26 mouse cellular contexts compared by ENCODE assay signal in genomic region chr17:47803662-47804061, GRCm38 (mm10). TPM values are rescaled to one million over a fixed set of nuclear protein-coding genes. Genes with fewer than 3 reads are reported as not detected.
A peak's percentile ranks its signal among the peaks of the same experiment; 100 is the strongest.
DNase-seq lines count a peak whose midpoint lies in the region; ATAC-seq and TF ChIP-seq lines count a peak whose summit lies in the region.
"Had no signal": no experiment of that assay in that cellular context is flagged by ENCODE, and none has a peak within 500 bp of the region (broad histone marks: within the 10 kb centered on the region; RNA-seq: fewer than 3 reads in every experiment).

No protein-coding gene starts in this region.

- H3K27me3 ChIP-seq in heart, adult 2 months (ENCODE audit: control insufficient read depth, insufficient read depth, low read length), result no peaks in the 10 kb centered on the region
- no peaks in the 10 kb centered on the region for H3K27me3 ChIP-seq in heart, embryonic 11.5 days (ENCODE audit: control insufficient read depth, insufficient read depth, low read length)
- H3K27me3 ChIP-seq in lung, postnatal 0 days (replicated peaks; ENCODE audit: insufficient read depth, low read length), result no peaks in the 10 kb centered on the region
- H3K27me3 ChIP-seq in MEL (ENCODE audit: control insufficient read depth in 1 of 2, insufficient read depth in 2 of 2, low read length in 2 of 2), result peaks cover 2% of the 10 kb centered on the region in 2 experiments; a peak in 1 of 4 replicates
- no peaks in the 10 kb centered on the region for H3K27me3 ChIP-seq in stomach, postnatal 0 days (ENCODE audit: control insufficient read depth, insufficient read depth, low read length)
- H3K27me3 ChIP-seq in hindbrain, embryonic 13.5 days, result peaks cover 20% of the 10 kb centered on the region
- H3K27me3 ChIP-seq: CH12.LX; limb, embryonic 15.5 days; liver, embryonic 15.5 days had no signal

- no peak overlapping the region for H3K9ac ChIP-seq in heart, adult 2 months (ENCODE audit: low read depth, low read length)
- no peak overlapping the region for H3K9ac ChIP-seq in heart, embryonic 11.5 days (ENCODE audit: low read depth, low read length)
- no peak overlapping the region for H3K9ac ChIP-seq in lung, postnatal 0 days (replicated peaks; ENCODE audit: low read depth)
- H3K9ac ChIP-seq in MEL (ENCODE audit: control insufficient read depth, low read depth, low read length, poor library complexity, severe bottlenecking), result no peak overlapping the region
- no peak overlapping the region for H3K9ac ChIP-seq in stomach, postnatal 0 days (ENCODE audit: low read length)
- H3K9ac ChIP-seq in hindbrain, embryonic 13.5 days, result no peak overlapping the region
- H3K9ac ChIP-seq: hindbrain, embryonic 15.5 days; limb, embryonic 15.5 days; liver, embryonic 15.5 days; midbrain, embryonic 12.5 days had no signal

- TF ChIP-seq RAD21 in MEL (IDR thresholded peaks at IDR 0.05; ENCODE audit: low read depth, low read length), result no peak; the same call in 1 of the 2 replicates

- intact Hi-C loops in heart, adult 2 months (cut with DNase I), result no loop called here

- no peak for TF ChIP-seq POLR2A in heart, adult 2 months (IDR thresholded peaks at IDR 0.05; ENCODE audit: insufficient read depth, low read depth, low read length)
- no peak for TF ChIP-seq POLR2A in MEL (IDR thresholded peaks at IDR 0.05; ENCODE audit: control insufficient read depth in 1 of 2, insufficient read depth in 1 of 2, low read depth in 1 of 2, low read length in 2 of 2, poor library complexity in 1 of 2)

- H3K4me2 ChIP-seq in heart, embryonic 11.5 days, result no peak overlapping the region
- H3K4me2 ChIP-seq in lung, postnatal 0 days (replicated peaks; ENCODE audit: low read depth, low read length), result no peak overlapping the region
- no peak overlapping the region for H3K4me2 ChIP-seq in stomach, postnatal 0 days (replicated peaks; ENCODE audit: low read depth)
- no peak overlapping the region for H3K4me2 ChIP-seq in hindbrain, embryonic 13.5 days
- H3K4me2 ChIP-seq: hindbrain, embryonic 15.5 days; limb, embryonic 15.5 days; liver, embryonic 15.5 days; midbrain, embryonic 12.5 days had no signal

- H3K9me3 ChIP-seq in heart, embryonic 11.5 days (replicated peaks; ENCODE audit: control insufficient read depth, low read length), result no peaks in the 10 kb centered on the region
- H3K9me3 ChIP-seq in lung, postnatal 0 days (ENCODE audit: low read length), result no peaks in the 10 kb centered on the region
- H3K9me3 ChIP-seq in MEL (replicated peaks; ENCODE audit: insufficient read depth, low read length), result no peaks in the 10 kb centered on the region
- no peaks in the 10 kb centered on the region for H3K9me3 ChIP-seq in stomach, postnatal 0 days (ENCODE audit: control insufficient read depth, low read length)
- no peaks in the 10 kb centered on the region for H3K9me3 ChIP-seq in hindbrain, embryonic 13.5 days
- H3K9me3 ChIP-seq: hindbrain, embryonic 15.5 days; limb, embryonic 15.5 days; liver, embryonic 15.5 days; midbrain, embryonic 12.5 days had no signal

- TF ChIP-seq EP300 in heart, adult 2 months (IDR thresholded peaks at IDR 0.05; ENCODE audit: insufficient read depth, low read depth, low read length), result no peak
- no peak for TF ChIP-seq EP300 in lung, postnatal 0 days (IDR thresholded peaks at IDR 0.05)
- TF ChIP-seq EP300 in MEL (IDR thresholded peaks at IDR 0.05; ENCODE audit: low read depth in 1 of 2, low read length in 2 of 2), result no peak
- no peak for TF ChIP-seq EP300 in stomach, postnatal 0 days (optimal IDR thresholded peaks at IDR 0.05)

- no peak overlapping the region for H3K4me3 ChIP-seq in heart, adult 2 months
- no peak overlapping the region for H3K4me3 ChIP-seq in heart, embryonic 11.5 days (ENCODE audit: low read depth, low read length)
- H3K4me3 ChIP-seq in lung, postnatal 0 days (ENCODE audit: low read depth, low read length), result no peak overlapping the region
- no peak overlapping the region for H3K4me3 ChIP-seq in MEL (ENCODE audit: control insufficient read depth in 1 of 2, insufficient read depth in 1 of 2, low read depth in 2 of 2, low read length in 2 of 2)
- H3K4me3 ChIP-seq in stomach, postnatal 0 days (ENCODE audit: low read depth, low read length), result no peak overlapping the region
- no peak overlapping the region for H3K4me3 ChIP-seq in hindbrain, embryonic 13.5 days
- H3K4me3 ChIP-seq: hindbrain, embryonic 15.5 days; left cerebral cortex, adult 2 months; limb, embryonic 15.5 days; liver, embryonic 15.5 days; midbrain, embryonic 12.5 days had no signal

- H3K4me1 ChIP-seq in heart, adult 2 months (ENCODE audit: control insufficient read depth, insufficient read depth, low read length), result 0 out of 2 replicates have a peak, but pooled peaks cover 1% of the 10 kb centered on the region
- peaks cover 7% of the 10 kb centered on the region for H3K4me1 ChIP-seq in heart, embryonic 11.5 days (ENCODE audit: control insufficient read depth, insufficient read depth, low read length)
- no peaks in the 10 kb centered on the region for H3K4me1 ChIP-seq in lung, postnatal 0 days (ENCODE audit: insufficient read depth, low read depth, low read length)
- H3K4me1 ChIP-seq in MEL (ENCODE audit: control insufficient read depth in 1 of 2, insufficient read depth in 2 of 2, low read length in 2 of 2), result no peaks in the 10 kb centered on the region
- H3K4me1 ChIP-seq in stomach, postnatal 0 days (replicated peaks; ENCODE audit: control insufficient read depth, insufficient read depth), result peaks cover 4% of the 10 kb centered on the region; the same call in 1 of the 2 replicates
- H3K4me1 ChIP-seq in hindbrain, embryonic 13.5 days (replicated peaks), result peaks cover 17% of the 10 kb centered on the region
- H3K4me1 ChIP-seq: hindbrain, embryonic 15.5 days had no signal

- H3K36me3 ChIP-seq in heart, adult 2 months (ENCODE audit: control insufficient read depth, insufficient read depth, low read length), result no peaks in the 10 kb centered on the region
- no peaks in the 10 kb centered on the region for H3K36me3 ChIP-seq in heart, embryonic 11.5 days (ENCODE audit: control insufficient read depth, insufficient read depth, low read length)
- no peaks in the 10 kb centered on the region for H3K36me3 ChIP-seq in lung, postnatal 0 days (ENCODE audit: insufficient read depth, low read length)
- H3K36me3 ChIP-seq in MEL (ENCODE audit: control insufficient read depth in 1 of 2, insufficient read depth in 2 of 2, low read length in 2 of 2), result no peaks in the 10 kb centered on the region
- H3K36me3 ChIP-seq in stomach, postnatal 0 days (ENCODE audit: control insufficient read depth, insufficient read depth, low read length), result no peaks in the 10 kb centered on the region
- no peaks in the 10 kb centered on the region for H3K36me3 ChIP-seq in hindbrain, embryonic 13.5 days
- H3K36me3 ChIP-seq: hindbrain, embryonic 15.5 days; limb, embryonic 15.5 days; liver, embryonic 15.5 days; midbrain, embryonic 12.5 days had no signal

- no peak for DNase-seq in heart, adult 2 months
- no peak for DNase-seq in lung, postnatal 0 days (ENCODE audit: low spot score)
- DNase-seq in lung, postnatal 10 days, result no peak
- peak; percentile 55 for DNase-seq in MEL (ENCODE audit: low read depth, low spot score)
- DNase-seq in stomach, postnatal 0 days (ENCODE audit: low spot score), result no peak
- no peak for DNase-seq in layer of hippocampus, postnatal 25 days (ENCODE audit: extremely low spot score in 1 of 2, low spot score in 1 of 2)
- DNase-seq: adrenal gland, postnatal 14 days; B cell, adult 2 months; cerebellum, adult 9-11 months; heart, postnatal 4 days; kidney, adult 9 months; kidney, postnatal 36 days; layer of hippocampus, adult 9-11 months; lung, postnatal 14 days; right cerebral cortex, postnatal 14 days; thymus, postnatal 14 days had no signal

- TF ChIP-seq CTCF in heart, adult 2 months (IDR thresholded peaks at IDR 0.05), result 0 out of 2 replicates have a peak, but pooled peaks have one; percentile 13
- TF ChIP-seq CTCF in lung, postnatal 0 days (IDR thresholded peaks at IDR 0.05), result peak; percentile 22; the same call in 1 of the 2 replicates
- TF ChIP-seq CTCF in MEL (IDR thresholded peaks at IDR 0.05 in 2 of 3, conservative IDR thresholded peaks at IDR 0.05 in 1 of 3; ENCODE audit: control insufficient read depth in 1 of 3, insufficient read depth in 1 of 3, low read depth in 2 of 3, low read length in 3 of 3, poor library complexity in 1 of 3, severe bottlenecking in 1 of 3), result peak; percentile 23 to 29 (median 29); a peak in 5 of 6 replicates
- TF ChIP-seq CTCF in stomach, postnatal 0 days (IDR thresholded peaks at IDR 0.05; ENCODE audit: low read depth), result peak; percentile 20; the same call in 1 of the 2 replicates

- no peak for ATAC-seq in heart, embryonic 11.5 days (replicated peaks; ENCODE audit: insufficient number of reproducible peaks, low FRiP score, low TSS enrichment)
- no peak for ATAC-seq in lung, postnatal 0 days
- no peak for ATAC-seq in stomach, postnatal 0 days (ENCODE audit: low FRiP score, low TSS enrichment)
- ATAC-seq in hindbrain, embryonic 13.5 days (ENCODE audit: low FRiP score), result no peak

- H3K79me2 ChIP-seq in heart, adult 2 months (replicated peaks; ENCODE audit: control insufficient read depth, insufficient read depth, low read length), result no peaks in the 10 kb centered on the region
- no peaks in the 10 kb centered on the region for H3K79me2 ChIP-seq in MEL (ENCODE audit: control insufficient read depth, insufficient read depth, low read length, poor library complexity)

- no peak overlapping the region for H3K27ac ChIP-seq in heart, adult 2 months
- no peak overlapping the region for H3K27ac ChIP-seq in heart, embryonic 11.5 days (ENCODE audit: low read depth, low read length)
- no peak overlapping the region for H3K27ac ChIP-seq in lung, postnatal 0 days (ENCODE audit: low read length)
- no peak overlapping the region for H3K27ac ChIP-seq in MEL (ENCODE audit: control insufficient read depth, low read depth, low read length)
- H3K27ac ChIP-seq in stomach, postnatal 0 days (replicated peaks), result no peak overlapping the region
- H3K27ac ChIP-seq in hindbrain, embryonic 13.5 days, result no peak overlapping the region
- H3K27ac ChIP-seq: hindbrain, embryonic 15.5 days; left cerebral cortex, adult 2 months; limb, embryonic 15.5 days; liver, embryonic 15.5 days; midbrain, embryonic 12.5 days had no signal

- 91% methylated on average over 4 of the region's 4 CpGs for WGBS in heart, adult 2 months
- WGBS in heart, embryonic 11.5 days (ENCODE audit: insufficient replicate concordance), result 87% methylated on average over 4 of the region's 4 CpGs
- 87% methylated on average over 4 of the region's 4 CpGs for WGBS in lung, postnatal 0 days
- WGBS in stomach, postnatal 0 days, result 97% methylated on average over 4 of the region's 4 CpGs
- WGBS in hindbrain, embryonic 13.5 days, result 93% methylated on average over 4 of the region's 4 CpGs

RNA-seq across cellular contexts. Expression of gene Mdfi, which starts 30.8 kb away (rescaled TPM):
- total RNA-seq in heart, adult 2 months (2021), result 1 to 10 TPM; 1.8 to 2.0 TPM
- 9.6 and 11.1 TPM in 2 replicates for polyA plus RNA-seq in heart, adult 2 months (2012; rRNA removed)
- polyA plus RNA-seq in heart, embryonic 11.5 days (2014; fragmentation: Nextera tagmentation; extraction: Ambion mirVana), result 28.2 and 34.6 TPM in 2 replicates
- polyA plus RNA-seq in lung, postnatal 0 days (2015; fragmentation: Nextera tagmentation; extraction: Ambion mirVana), result 8.3 and 9.3 TPM in 2 replicates
- not detected in 2 replicates for total RNA-seq in MEL (2012; rRNA removed)
- not detected for polyA plus RNA-seq in MEL (2012; ENCODE audit: insufficient read depth in 1 of 2, insufficient read length in 2 of 2, low read depth in 1 of 2, low replicate concordance in 2 of 2, missing spikeins in 1 of 2)
- 6.2 and 6.3 TPM in 2 replicates for polyA plus RNA-seq in stomach, postnatal 0 days (2015; fragmentation: Nextera tagmentation; extraction: Ambion mirVana)
- polyA plus RNA-seq in hindbrain, embryonic 13.5 days (2015; fragmentation: Nextera tagmentation; extraction: Ambion mirVana), result 2.9 and 3.7 TPM in 2 replicates
- total RNA-seq in layer of hippocampus, postnatal 25 days (2021), result 1 to 10 TPM; 1.4 to 1.5 TPM
- total RNA-seq: megakaryocyte, adult 5-6 weeks; monocyte, adult 5-6 weeks had no signal
